Mouse (Mus musculus) midbrain, embryonic 10.5 days (tissue): ENCODE data around the gene Nek11. TPM values are rescaled to one million over a fixed set of nuclear protein-coding genes. Genes with fewer than 3 reads are reported as not detected.

Source experiments
- DNase-seq: peaks from one replicate; pipeline ENCODE4 v3.0.0-alpha.2; 2017; ENCODE audit warnings: low spot score
- H3K27ac ChIP-seq: fragments of 300-500 bp; sonication (generic); replicated peaks from 2 replicates; pipeline ENCODE4 v1.5.1; 2016; ENCODE audit warnings: mild to moderate bottlenecking
- H3K27me3 ChIP-seq: fragments of 300-500 bp; sonication (generic); 2 replicates; pipeline ENCODE4 v1.6.1; 2016; ENCODE audit warnings: low read depth, mild to moderate bottlenecking; ENCODE audit not compliant: poor library complexity, severe bottlenecking
- H3K36me3 ChIP-seq: fragments of 300-500 bp; sonication (generic); 2 replicates; pipeline ENCODE4 v1.6.1; 2016; ENCODE audit warnings: mild to moderate bottlenecking, moderate library complexity
- H3K4me1 ChIP-seq: fragments of 300-500 bp; sonication (generic); 2 replicates; pipeline ENCODE4 v1.6.1; 2016
- H3K4me3 ChIP-seq: fragments of 300-500 bp; sonication (generic); 2 replicates; pipeline ENCODE4 v1.5.1; 2016; ENCODE audit warnings: mild to moderate bottlenecking, moderate library complexity
- H3K9me3 ChIP-seq: fragments of 300-500 bp; sonication (generic); replicated peaks from 2 replicates; pipeline ENCODE4 v1.6.1; 2016; ENCODE audit warnings: mild to moderate bottlenecking
- WGBS: fragments of 180-500 bp; shearing (Covaris S2); methylation state at CpG from one replicate; pipeline ENCODE4 v1.1.7; 2016; 5-methylcytosine and 5-hydroxymethylcytosine counted together
- polyA plus RNA-seq: library from polyadenylated mRNA; unstranded; fragments of >200 nt; fragmentation: Nextera tagmentation; extraction: Ambion mirVana; gene quantifications from 2 replicates; pipeline ENCODE4 v1.2.1, GENCODE M21; 2016

Gene Nek11
- polyA plus RNA-seq, 1 experiment from 2014 or later, result 0.44 TPM

GRCm38 (mm10) chr9:105302230-105302629, 93.1 kb downstream of the Nek11 start:
- Histone ChIP-seq H3K4me3 (no peak overlapping the region), H3K27me3 (peaks cover 41% of the 10 kb centered on the region), H3K9me3 (no peaks in the 10 kb centered on the region), H3K27ac (no peak overlapping the region), H3K36me3 (no peaks in the 10 kb centered on the region), H3K4me1 (no peaks in the 10 kb centered on the region; the same call in 1 of the 2 replicates)
- DNase-seq, result no peak
- WGBS, result 91% methylated on average over 3 of the region's 3 CpGs

DNA sequence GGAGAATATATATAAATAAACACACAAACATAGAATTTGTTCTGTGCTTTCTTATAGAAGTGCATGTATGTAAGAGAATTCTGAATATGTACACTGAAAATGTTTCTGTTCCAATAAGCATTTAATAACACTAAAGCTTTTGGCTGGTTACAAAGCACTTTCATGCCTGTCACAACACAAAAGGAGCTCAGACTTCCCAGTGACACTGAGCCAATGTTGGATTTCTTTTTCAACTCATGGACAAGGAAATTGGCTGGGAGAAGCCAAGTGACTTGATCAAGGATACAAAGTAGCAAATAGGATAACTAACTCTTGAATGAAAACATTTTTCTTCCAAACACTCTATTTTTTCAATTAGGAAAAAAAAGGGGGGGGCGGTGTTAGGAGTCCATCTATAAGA, 93.9 kb downstream of the Nek11 start:
- Histone ChIP-seq H3K9me3 (no peaks in the 10 kb centered on the region), H3K27me3 (peaks cover 45% of the 10 kb centered on the region), H3K36me3 (no peaks in the 10 kb centered on the region), H3K27ac (no peak overlapping the region), H3K4me3 (no peak overlapping the region), H3K4me1 (no peaks in the 10 kb centered on the region)
- WGBS, result 87% methylated on average over 1 of the region's 1 CpGs
- no peak for DNase-seq

DNA sequence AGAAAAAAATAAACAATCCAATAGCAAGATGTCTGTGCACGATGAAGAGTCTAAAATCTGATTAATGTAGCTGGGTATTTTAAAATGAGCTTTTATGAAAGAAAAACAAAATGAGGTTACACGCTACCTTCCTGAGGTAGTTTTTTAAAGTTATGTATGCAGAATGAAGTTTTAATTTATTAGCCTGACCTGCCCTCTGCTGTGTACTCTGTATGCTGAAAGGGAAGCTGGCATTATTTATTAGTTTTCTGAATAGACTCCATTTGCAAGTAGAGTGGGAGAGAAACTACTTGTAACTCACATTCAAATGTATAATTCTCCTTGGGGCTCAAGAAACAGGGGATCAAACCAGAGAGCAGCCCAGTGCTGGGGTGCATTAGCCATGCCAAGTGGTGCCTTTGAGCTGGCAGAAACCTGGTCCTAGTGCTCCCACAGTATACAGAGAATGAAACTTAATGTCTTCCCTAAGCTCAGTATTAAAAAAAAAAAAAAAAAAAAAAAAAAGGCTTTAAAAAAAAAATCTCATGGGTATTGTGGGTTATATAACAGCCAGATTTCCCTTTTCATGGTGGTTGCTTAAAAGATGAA, 94.5 kb downstream of the Nek11 start:
- Histone ChIP-seq H3K27me3 (peaks cover 46% of the 10 kb centered on the region), H3K27ac (no peak overlapping the region), H3K9me3 (no peaks in the 10 kb centered on the region), H3K4me1 (no peaks in the 10 kb centered on the region), H3K4me3 (no peak overlapping the region), H3K36me3 (no peaks in the 10 kb centered on the region)
- WGBS, result 91% methylated on average over 2 of the region's 2 CpGs
- DNase-seq, result no peak

GRCm38 (mm10) chr9:105284670-105285069, 110.7 kb downstream of the Nek11 start:
- Histone ChIP-seq H3K36me3 (no peaks in the 10 kb centered on the region), H3K4me3 (no peak overlapping the region), H3K4me1 (peaks cover 11% of the 10 kb centered on the region), H3K27me3 (peaks cover 25% of the 10 kb centered on the region), H3K27ac (no peak overlapping the region), H3K9me3 (no peaks in the 10 kb centered on the region)
- WGBS, result 44% methylated on average over 7 of the region's 7 CpGs
- no peak for DNase-seq

- Histone ChIP-seq H3K4me3 (no peak overlapping the region), H3K36me3 (no peaks in the 10 kb centered on the region), H3K9me3 (no peaks in the 10 kb centered on the region), H3K27ac (no peak overlapping the region), H3K4me1 (peaks cover 3% of the 10 kb centered on the region; the same call in 1 of the 2 replicates), H3K27me3 (peaks cover 25% of the 10 kb centered on the region)
- WGBS, result 33% methylated on average over 4 of the region's 4 CpGs
- DNase-seq, result peak; percentile 52
Measured at GRCm38 (mm10) chr9:105282725-105283124, 112.6 kb downstream of the Nek11 start.

- H3K9me3 ChIP-seq, result no peaks in the 10 kb centered on the region
- no peaks in the 10 kb centered on the region for H3K36me3 ChIP-seq
- no peaks in the 10 kb centered on the region for H3K27me3 ChIP-seq
- peaks cover 8% of the 10 kb centered on the region for H3K4me1 ChIP-seq
- DNase-seq, result no peak
- H3K27ac ChIP-seq, result no peak overlapping the region
- 87% methylated on average over 3 of the region's 3 CpGs for WGBS
- no peak overlapping the region for H3K4me3 ChIP-seq
Measured at GRCm38 (mm10) chr9:105274925-105275324, 120.4 kb downstream of the Nek11 start.

DNA sequence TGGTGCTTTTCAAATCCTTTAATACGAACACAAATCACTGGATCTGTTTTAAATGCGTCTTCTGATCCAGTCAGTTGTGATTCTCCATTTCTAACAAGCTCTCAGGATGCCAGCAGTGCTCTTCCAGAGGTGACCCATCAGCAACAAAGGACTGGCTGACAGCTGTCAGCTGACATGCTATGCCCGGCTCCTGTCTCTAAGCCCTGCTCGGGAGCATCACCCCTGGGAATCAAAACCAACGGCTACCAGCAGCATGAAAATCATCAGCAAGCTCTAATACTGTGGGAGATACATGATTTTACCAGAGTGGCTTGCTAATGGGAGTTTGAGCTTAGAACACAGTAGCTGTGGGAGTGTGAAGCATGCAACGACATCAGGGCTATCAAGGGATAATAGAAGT, 121.0 kb downstream of the Nek11 start:
- no peak overlapping the region for H3K27ac ChIP-seq
- no peaks in the 10 kb centered on the region for H3K36me3 ChIP-seq
- no peak for DNase-seq
- H3K4me1 ChIP-seq, result peaks cover 8% of the 10 kb centered on the region
- no peaks in the 10 kb centered on the region for H3K9me3 ChIP-seq
- no peak overlapping the region for H3K4me3 ChIP-seq
- H3K27me3 ChIP-seq, result no peaks in the 10 kb centered on the region
- WGBS, result 56% methylated on average over 6 of the region's 6 CpGs

DNA sequence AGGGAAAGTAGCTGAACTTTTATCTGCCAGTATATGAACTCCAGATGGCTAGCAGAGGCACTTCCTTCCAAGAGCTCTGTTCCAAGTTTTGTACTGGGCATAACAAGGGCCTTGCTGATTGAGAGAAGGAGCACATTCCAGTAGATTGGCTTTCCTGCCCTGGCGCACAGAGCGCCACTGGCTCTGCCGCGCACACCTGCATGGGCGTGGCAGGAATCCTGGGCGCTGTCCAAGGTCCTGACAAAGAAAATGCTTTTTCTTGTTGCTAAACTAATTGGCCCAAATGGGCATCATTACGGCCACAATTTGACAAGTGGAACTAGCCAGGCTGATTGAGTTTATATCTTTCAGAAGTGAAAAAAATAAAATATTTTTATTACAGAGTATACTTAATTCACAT, 123.1 kb downstream of the Nek11 start:
- Histone ChIP-seq H3K9me3 (no peaks in the 10 kb centered on the region), H3K4me3 (no peak overlapping the region), H3K36me3 (no peaks in the 10 kb centered on the region), H3K4me1 (peaks cover 8% of the 10 kb centered on the region), H3K27ac (no peak overlapping the region), H3K27me3 (no peaks in the 10 kb centered on the region)
- DNase-seq, result no peak
- WGBS, result 12% methylated on average over 7 of the region's 7 CpGs

DNA sequence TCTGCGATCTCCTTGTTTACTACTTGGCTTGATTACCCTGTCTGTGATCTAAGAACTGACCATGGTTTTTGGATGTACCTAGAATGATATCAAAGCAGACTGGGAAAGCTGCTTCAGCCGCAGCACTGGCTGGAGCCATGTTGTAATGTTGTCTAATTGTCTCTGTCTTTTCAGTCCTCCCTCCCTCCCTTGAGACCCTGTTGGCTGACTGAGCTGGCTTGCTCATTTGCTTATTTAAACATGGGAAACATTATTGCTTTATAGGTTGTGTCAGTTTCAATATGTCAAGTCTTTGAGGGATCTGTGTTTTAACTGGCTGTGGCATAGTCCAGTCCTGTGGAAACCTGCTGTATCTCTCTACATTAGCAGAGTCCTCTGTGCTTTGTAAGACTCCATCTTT, 132.2 kb downstream of the Nek11 start:
- H3K27ac ChIP-seq, result no peak overlapping the region
- WGBS, result 80% methylated on average over 2 of the region's 2 CpGs

GRCm38 (mm10) chr9:105257668-105258067, 137.7 kb downstream of the Nek11 start:
- H3K9me3 ChIP-seq, result no peaks in the 10 kb centered on the region
- no peak for DNase-seq
- H3K27me3 ChIP-seq, result no peaks in the 10 kb centered on the region
- 76% methylated on average over 10 of the region's 10 CpGs for WGBS
- no peaks in the 10 kb centered on the region for H3K36me3 ChIP-seq
- no peak overlapping the region for H3K4me3 ChIP-seq
- no peak overlapping the region for H3K27ac ChIP-seq
- peaks cover 3% of the 10 kb centered on the region for H3K4me1 ChIP-seq

More for the DNA sequence above, 132.2 kb downstream of the Nek11 start:
- H3K9me3 ChIP-seq, result no peaks in the 10 kb centered on the region
- H3K36me3 ChIP-seq, result no peaks in the 10 kb centered on the region
- H3K27me3 ChIP-seq, result no peaks in the 10 kb centered on the region
- H3K4me1 ChIP-seq, result no peaks in the 10 kb centered on the region
- no peak overlapping the region for H3K4me3 ChIP-seq
- no peak for DNase-seq

- Histone ChIP-seq H3K27me3 (no peaks in the 10 kb centered on the region), H3K9me3 (no peaks in the 10 kb centered on the region), H3K4me3 (no peak overlapping the region), H3K36me3 (no peaks in the 10 kb centered on the region), H3K27ac (no peak overlapping the region), H3K4me1 (peaks cover 3% of the 10 kb centered on the region)
- WGBS, result 94% methylated on average over 1 of the region's 1 CpGs
- DNase-seq, result no peak
Measured at GRCm38 (mm10) chr9:105254076-105254475, 141.2 kb downstream of the Nek11 start.

- Histone ChIP-seq H3K9me3 (peaks cover 3% of the 10 kb centered on the region; the same call in 1 of the 2 replicates), H3K4me3 (no peak overlapping the region), H3K27ac (no peak overlapping the region), H3K27me3 (no peaks in the 10 kb centered on the region), H3K4me1 (peaks cover 1% of the 10 kb centered on the region), H3K36me3 (no peaks in the 10 kb centered on the region)
- no peak for DNase-seq
- 86% methylated on average over 4 of the region's 4 CpGs for WGBS
Measured at GRCm38 (mm10) chr9:105252349-105253041, 142.8 kb downstream of the Nek11 start.

- H3K27ac ChIP-seq, result no peak overlapping the region
- peaks cover 3% of the 10 kb centered on the region; the same call in 1 of the 2 replicates for H3K9me3 ChIP-seq
- H3K36me3 ChIP-seq, result no peaks in the 10 kb centered on the region
- no peak overlapping the region for H3K4me3 ChIP-seq
- WGBS, result 91% methylated on average over 4 of the region's 4 CpGs
- no peaks in the 10 kb centered on the region for H3K27me3 ChIP-seq
- no peaks in the 10 kb centered on the region; the same call in 1 of the 2 replicates for H3K4me1 ChIP-seq
- DNase-seq, result no peak
Measured at GRCm38 (mm10) chr9:105251256-105251655, 144.1 kb downstream of the Nek11 start.
